Mouse (Mus musculus) fat pad, adult 2 months (tissue): ENCODE results near the gene Eral1.

Source experiments
- DNase-seq: peaks from one replicate; pipeline ENCODE4 v3.0.0-alpha.2; 2011; ENCODE audit warnings: low read depth, low spot score; ENCODE audit errors: extremely low read depth

Eral1 gene

GRCm38 (mm10) chr11:78037831-78038752 lies 42.1 kb downstream of the Eral1 start, which contains the start of gene Flot2:
TSS of gene Flot2 (plus strand) at chr11:78037931.
- no peak for DNase-seq

GRCm38 (mm10) chr11:78036791-78037190 lies 43.4 kb downstream of the Eral1 start:
- no peak for DNase-seq

GRCm38 (mm10) chr11:78033931-78034617 lies 46.1 kb downstream of the Eral1 start:
- no peak for DNase-seq

- no peak for DNase-seq
Measured at GRCm38 (mm10) chr11:78032809-78033195, 47.4 kb downstream of the Eral1 start.

- DNase-seq = no peak
Measured at GRCm38 (mm10) chr11:78031947-78032808, 48.0 kb downstream of the Eral1 start, which contains the start of gene Dhrs13. TSS of gene Dhrs13 (plus strand) at chr11:78032280.

GRCm38 (mm10) chr11:78031389-78031788 lies 48.8 kb downstream of the Eral1 start:
- no peak for DNase-seq

GRCm38 (mm10) chr11:78030600-78030999 lies 49.6 kb downstream of the Eral1 start:
- no peak for DNase-seq

GRCm38 (mm10) chr11:78029240-78029639 lies 50.9 kb downstream of the Eral1 start:
- no peak for DNase-seq

- DNase-seq = no peak
Measured at GRCm38 (mm10) chr11:78023607-78024006, 56.6 kb downstream of the Eral1 start.
